Mouse (Mus musculus) ovary, postnatal 36 days (tissue): Measurements from ENCODE around the gene Zfp106.
"Not testable (repeated sequence)": the region's sequence is repeated elsewhere in the genome, so short reads cannot be mapped to it uniquely, and the experiment has no call there.

Experiments used
- DNase-seq: peaks from one replicate; pipeline ENCODE4 v3.0.0; 2022; ENCODE audit warnings: low spot score, mixed read lengths

The Zfp106 gene

DNA sequence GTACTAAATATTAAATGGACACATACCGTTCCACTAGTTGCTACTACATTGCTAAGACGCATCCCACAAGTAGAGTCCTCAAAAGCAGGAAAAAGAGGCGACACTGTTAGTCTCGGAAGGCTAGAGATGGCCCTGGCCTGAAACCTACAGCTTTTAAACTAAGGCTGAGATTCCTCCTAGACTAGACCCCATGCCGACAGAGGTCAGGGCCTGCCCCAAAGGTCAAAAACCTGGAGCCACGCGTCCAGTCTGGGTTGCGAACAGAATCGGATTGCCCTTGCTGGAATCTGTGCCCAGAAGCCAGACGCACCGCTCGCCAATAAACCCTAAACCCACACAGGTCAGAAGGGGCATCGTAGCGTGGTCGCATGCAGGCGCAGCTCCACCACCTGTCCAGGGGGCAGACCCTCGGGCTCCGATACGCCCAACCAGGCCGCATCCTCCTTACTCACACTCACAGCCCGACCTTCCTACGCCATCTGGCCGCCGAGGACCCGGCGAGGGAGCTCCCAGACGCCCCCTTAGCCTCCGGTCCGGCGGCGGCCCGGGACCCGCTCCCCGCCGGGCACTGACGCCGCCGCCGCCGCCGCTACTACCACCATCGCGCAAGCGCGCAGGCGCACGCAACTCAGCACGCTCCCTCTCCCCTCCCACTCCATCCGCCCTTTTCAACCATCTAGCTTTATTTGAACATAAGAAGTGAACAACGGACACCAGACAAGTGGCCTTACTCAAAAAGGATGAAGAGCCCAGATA lies at the start of gene Zfp106:
Gene Zfp106, minus strand, starts transcription at position 609 of the 756 bp plus-strand sequence.
- DNase-seq: peak; percentile 85

DNA sequence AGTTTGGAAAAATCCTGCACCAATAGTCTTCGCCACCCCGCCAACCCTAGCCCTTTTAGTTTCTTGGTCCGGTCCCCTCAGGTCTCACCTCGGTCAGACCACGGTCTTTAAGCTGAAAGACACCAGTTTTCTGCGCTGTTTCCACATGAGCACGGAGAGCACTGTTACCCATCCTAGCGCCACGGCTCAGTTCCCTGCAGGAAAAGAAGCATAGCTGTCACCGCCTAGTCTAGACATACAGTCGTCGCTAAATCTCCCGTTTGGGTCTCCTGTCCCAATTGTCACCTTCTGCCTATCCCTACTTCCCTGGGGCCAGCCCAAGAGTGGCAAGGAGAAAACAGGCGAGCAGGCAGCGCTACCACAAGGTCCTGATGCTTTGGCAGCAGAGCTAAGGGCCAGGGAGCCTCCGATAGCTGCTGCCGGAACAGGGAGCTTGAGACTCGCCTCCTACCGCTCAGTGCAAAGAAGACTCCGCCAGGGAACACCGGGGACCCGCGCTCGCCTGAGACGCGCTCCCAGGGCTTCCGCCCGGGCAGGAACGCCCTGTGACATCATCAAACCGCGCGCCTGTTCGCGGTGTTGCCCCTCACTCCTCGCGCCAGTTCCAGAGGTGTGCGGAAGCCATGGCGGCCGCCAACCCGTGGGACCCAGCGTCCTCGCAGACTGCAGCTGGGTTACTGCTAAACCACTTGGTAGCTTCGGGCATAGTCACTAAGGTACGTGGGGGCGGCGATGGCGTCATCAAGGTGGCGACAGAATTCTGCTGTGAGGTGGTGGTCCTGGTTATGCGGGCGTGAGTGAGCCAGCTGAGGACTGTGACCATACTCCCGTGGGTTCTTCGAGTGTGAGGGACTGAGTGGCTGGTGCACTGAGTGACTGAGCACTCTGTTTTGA lies 45.4 kb upstream of the Zfp106 start, which contains the start of the genes Haus2 and Lrrc57:
Gene Haus2, plus strand, starts transcription at position 554 of the 894 bp plus-strand sequence.
Gene Lrrc57, minus strand, starts transcription at position 691 of the 894 bp plus-strand sequence.
- peak; percentile 88 for DNase-seq

- DNase-seq: peak; percentile 18
Observed at GRCm38 (mm10) chr2:120606021-120606690, 42.5 kb upstream of the Zfp106 start.

GRCm38 (mm10) chr2:120599506-120599905 lies 35.9 kb upstream of the Zfp106 start:
- no peak for DNase-seq

- no peak for DNase-seq
Observed at GRCm38 (mm10) chr2:120597734-120598133, 34.1 kb upstream of the Zfp106 start.

GRCm38 (mm10) chr2:120592227-120592626 lies 28.6 kb upstream of the Zfp106 start:
- DNase-seq: no peak

DNA sequence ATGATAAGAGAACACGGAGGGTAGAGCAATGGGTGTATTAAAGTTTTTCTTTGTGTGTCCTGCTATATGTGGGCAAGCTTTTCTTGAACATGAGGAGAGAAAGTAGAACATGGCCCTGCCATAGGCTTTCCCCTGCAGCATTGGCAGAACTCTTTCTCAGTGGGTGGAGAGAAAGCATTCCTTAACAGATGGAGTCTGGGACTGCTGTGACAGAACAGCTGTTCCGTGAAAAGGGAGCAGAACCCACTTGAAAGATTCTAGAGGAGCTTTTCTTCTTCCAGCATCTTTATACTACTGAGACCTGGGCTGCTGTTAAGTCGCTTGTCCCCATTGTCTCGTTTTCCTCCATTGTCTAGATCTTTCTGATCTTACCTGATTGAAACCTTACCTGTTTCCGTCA lies 26.1 kb upstream of the Zfp106 start:
- no peak for DNase-seq

- no peak for DNase-seq
Observed at GRCm38 (mm10) chr2:120578286-120578685, 14.6 kb upstream of the Zfp106 start.

DNA sequence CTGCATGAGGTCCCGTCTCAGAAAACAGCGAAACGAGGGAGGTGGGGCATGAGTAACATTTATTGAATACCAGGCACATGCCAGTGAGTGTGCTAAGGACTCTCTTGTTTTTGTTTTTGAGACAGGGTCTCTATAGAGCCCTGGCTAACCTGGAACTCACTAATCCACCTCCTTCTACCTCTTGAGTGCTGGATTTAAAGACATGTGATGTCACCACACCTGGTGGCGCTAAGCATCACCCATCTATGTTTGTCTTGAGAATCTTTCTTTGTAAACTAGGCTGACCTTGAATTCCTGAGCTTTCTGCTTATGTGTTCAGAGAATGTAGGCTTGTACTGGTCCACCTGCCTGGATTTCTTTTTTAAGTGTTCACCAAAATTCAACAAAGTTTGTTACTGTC lies 14.2 kb upstream of the Zfp106 start:
- no peak for DNase-seq

DNA sequence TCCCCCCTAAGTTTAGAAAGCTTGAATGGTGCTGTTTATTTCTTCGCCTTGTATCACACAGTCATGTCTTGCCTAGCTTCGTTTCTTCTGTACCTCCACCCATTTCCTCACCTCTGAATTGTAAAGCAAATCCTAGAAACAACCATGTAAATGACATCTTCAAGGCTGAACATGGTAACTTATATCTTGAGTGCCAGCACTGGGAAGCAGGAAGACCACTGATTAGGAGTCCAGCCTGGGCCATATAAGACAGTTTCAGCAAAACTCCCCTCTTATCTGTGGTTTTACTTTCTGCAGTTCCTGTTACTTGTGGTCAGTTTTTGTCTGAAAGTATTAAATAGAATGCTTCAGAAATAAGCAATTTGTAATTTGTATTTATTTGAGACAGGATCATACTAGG lies 12.3 kb upstream of the Zfp106 start:
- DNase-seq: no peak

DNA sequence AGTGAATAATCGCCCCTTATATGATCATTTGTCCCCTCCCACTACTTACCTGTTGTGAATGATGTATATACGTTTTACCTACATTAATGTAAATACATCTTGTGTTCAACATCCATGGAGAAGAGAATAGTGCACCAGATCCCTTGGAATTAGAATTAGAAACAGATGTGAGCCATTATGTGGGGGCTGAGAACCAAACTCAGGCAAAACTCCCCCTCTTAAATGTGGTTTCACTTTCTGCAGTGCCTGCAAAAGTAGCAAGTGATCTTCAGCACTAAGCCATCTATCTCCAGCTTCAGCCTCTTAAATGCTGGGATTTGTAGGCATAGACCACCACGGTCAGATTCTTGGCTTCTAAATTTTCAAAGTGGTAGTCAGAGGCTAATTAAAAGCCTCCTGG lies 11.5 kb upstream of the Zfp106 start:
- no peak for DNase-seq

GRCm38 (mm10) chr2:120572161-120572560 lies 8.5 kb upstream of the Zfp106 start:
- not testable (repeated sequence) for DNase-seq

DNA sequence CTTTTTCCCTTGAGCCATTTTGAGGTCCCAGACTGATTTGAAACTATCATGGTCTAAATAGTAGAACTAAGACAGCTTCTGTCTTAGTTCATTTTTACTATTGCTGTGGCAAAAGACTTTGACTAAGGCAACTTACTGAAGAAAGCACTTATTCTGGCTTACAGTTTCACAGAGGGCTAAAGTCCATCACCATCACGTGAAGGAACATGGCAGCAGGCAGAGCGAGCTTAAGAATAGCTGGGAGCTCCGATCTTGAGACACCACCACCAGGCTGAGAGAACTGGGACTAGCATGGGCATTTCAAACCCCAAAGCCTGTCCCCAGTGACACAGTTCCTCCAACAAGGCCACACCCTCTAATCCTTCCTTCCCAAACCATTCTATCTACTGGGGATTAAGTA lies 7.4 kb upstream of the Zfp106 start:
- no peak for DNase-seq

GRCm38 (mm10) chr2:120567798-120568320 lies 4.2 kb upstream of the Zfp106 start:
- DNase-seq: no peak

DNA sequence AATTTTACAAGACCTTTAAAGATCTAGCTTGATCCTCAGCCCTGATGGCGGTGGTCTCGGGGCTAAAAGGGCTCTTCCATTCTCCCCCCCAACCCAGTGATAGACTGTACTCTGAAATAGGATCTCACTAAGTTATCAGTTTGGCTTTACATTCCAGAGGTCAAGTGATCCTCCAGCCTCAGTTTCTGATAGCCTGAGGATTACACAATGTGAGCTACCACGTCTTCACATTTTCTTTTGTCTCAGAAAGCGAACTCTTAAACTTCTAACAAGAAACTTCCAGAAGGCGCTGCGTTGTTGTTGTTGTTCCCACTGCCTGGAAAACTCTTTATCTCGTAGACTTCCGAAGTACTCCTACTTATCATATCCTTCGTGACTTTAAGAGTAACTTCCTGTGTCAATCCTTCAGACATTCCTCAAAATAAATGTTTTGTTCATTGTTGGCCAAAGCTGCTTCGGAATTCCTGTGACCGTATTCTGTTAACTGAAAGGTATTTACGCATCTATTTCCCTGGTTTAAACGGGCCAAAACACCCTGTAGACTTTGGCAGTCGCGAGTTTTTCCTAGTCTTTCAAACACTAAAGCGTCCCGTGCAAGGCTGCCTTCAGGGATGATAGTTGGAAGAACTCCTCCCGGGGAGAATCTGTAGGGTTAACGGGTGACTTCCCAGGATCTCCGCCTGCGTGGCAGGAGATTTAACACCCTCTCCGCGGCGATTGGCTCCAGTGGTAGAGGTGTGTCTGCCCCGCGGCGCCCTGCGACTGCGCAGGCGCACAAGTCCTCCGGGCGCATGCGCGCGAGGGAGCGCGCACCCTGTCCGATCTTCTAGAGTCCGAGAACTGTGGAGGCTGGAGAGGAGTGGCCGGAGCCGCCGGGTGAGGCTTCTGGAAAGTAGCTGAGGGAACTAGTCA lies 3.5 kb upstream of the Zfp106 start, which contains the start of gene Snap23:
Gene Snap23, plus strand, starts transcription at position 786 of the 912 bp plus-strand sequence.
- DNase-seq: peak; percentile 96

DNA sequence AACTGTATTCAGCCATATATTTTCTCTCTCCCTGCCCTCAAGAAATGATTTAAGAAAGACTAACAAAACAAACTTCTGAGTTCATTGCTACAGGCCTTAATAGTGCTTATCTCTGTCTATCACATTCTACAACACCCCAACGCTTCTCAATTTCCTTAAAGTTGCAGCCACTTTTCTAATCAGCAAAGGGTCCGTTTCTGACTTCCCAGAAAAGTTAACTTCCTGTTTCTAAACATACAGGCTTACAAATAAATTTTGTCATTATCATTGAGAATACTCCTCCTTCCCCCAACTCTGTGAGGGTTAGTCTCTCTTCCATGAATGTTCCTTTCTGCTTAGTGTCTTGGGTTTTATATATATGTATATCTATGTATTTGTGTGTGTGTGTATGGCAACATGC lies 1.7 kb upstream of the Zfp106 start:
- no peak for DNase-seq

GRCm38 (mm10) chr2:120564548-120565188 lies 1.0 kb upstream of the Zfp106 start:
- not testable (repeated sequence) for DNase-seq

GRCm38 (mm10) chr2:120562859-120563234 lies 796 bp downstream of the Zfp106 start:
- DNase-seq: no peak

DNA sequence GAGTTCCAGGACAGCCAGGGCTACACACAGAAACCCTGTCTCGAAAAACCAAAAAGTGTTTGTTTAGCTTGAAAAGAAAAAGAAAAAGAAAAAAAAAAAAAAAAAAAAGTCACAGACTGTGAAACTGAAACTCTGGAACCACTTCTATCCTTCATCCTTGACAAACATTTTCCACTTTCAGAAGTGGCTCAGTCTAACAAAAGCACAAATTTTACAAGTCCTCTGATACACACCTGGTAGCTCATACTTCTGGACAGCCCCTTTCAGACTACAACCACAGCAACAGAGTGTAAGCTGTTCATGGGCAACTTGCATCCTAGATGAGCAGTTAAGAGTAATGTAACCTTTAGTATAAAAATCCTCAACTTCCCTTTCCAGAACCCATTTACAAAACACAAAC lies 2.1 kb downstream of the Zfp106 start:
- no peak for DNase-seq

- no peak for DNase-seq
Observed at GRCm38 (mm10) chr2:120558813-120559212, 4.8 kb downstream of the Zfp106 start.
